Comparison of ENCODE assay signal across 14 mouse cellular contexts in genomic region chr6:77109095-77109945, GRCm38 (mm10).
DNase-seq lines count a peak whose midpoint lies in the region; ATAC-seq lines count a peak whose summit lies in the region.
"Had no signal": no experiment of that assay in that cellular context is flagged by ENCODE, and none has a peak within 500 bp of the region (broad histone marks: within the 10 kb centered on the region; RNA-seq: fewer than 3 reads in every experiment).

No protein-coding gene starts in this region.

- H3K9ac ChIP-seq in hindbrain, embryonic 12.5 days = no peak overlapping the region; the same call in 1 of the 2 replicates
- no peak overlapping the region for H3K9ac ChIP-seq in hindbrain, embryonic 11.5 days (ENCODE audit: low read depth, low read length)
- no peak overlapping the region; the same call in 1 of the 2 replicates for H3K9ac ChIP-seq in neural tube, embryonic 13.5 days
- H3K9ac ChIP-seq in midbrain, embryonic 11.5 days (ENCODE audit: low read length) = no peak overlapping the region
- H3K9ac ChIP-seq: heart, embryonic 15.5 days; liver, embryonic 13.5 days; neural tube, embryonic 12.5 days had no signal

- H3K4me2 ChIP-seq in hindbrain, embryonic 12.5 days (replicated peaks) = no peak overlapping the region
- no peak overlapping the region for H3K4me2 ChIP-seq in hindbrain, embryonic 11.5 days (replicated peaks; ENCODE audit: low read depth, low read length)
- H3K4me2 ChIP-seq in neural tube, embryonic 13.5 days = no peak overlapping the region
- no peak overlapping the region for H3K4me2 ChIP-seq in midbrain, embryonic 11.5 days
- H3K4me2 ChIP-seq: heart, embryonic 15.5 days; liver, embryonic 13.5 days; neural tube, embryonic 12.5 days had no signal

- ATAC-seq in hindbrain, embryonic 12.5 days (ENCODE audit: low FRiP score) = no peak
- no peak for ATAC-seq in hindbrain, embryonic 11.5 days (ENCODE audit: low FRiP score)
- no peak for ATAC-seq in neural tube, embryonic 13.5 days (ENCODE audit: low read depth)
- no peak for ATAC-seq in midbrain, embryonic 11.5 days (ENCODE audit: low FRiP score)
- no peak for ATAC-seq in megakaryocyte, adult 5-6 weeks (ENCODE audit: poor library complexity, severe bottlenecking)
- ATAC-seq: lung, postnatal 0 days had no signal

- H3K4me1 ChIP-seq in hindbrain, embryonic 12.5 days = peaks cover 15% of the 10 kb centered on the region
- 0 out of 2 replicates have a peak, but pooled peaks cover 4% of the 10 kb centered on the region for H3K4me1 ChIP-seq in hindbrain, embryonic 11.5 days (replicated peaks; ENCODE audit: control insufficient read depth, insufficient read depth, low read length)
- H3K4me1 ChIP-seq in neural tube, embryonic 13.5 days (replicated peaks) = peaks cover 20% of the 10 kb centered on the region
- no peaks in the 10 kb centered on the region for H3K4me1 ChIP-seq in midbrain, embryonic 11.5 days (ENCODE audit: control insufficient read depth, insufficient read depth, low read length)
- H3K4me1 ChIP-seq: heart, embryonic 15.5 days; liver, embryonic 13.5 days had no signal

- peak overlapping the region; percentile 40; the same call in 1 of the 2 replicates for H3K27ac ChIP-seq in hindbrain, embryonic 12.5 days
- no peak overlapping the region for H3K27ac ChIP-seq in hindbrain, embryonic 11.5 days (ENCODE audit: low read depth, low read length)
- H3K27ac ChIP-seq in neural tube, embryonic 13.5 days (replicated peaks) = peak overlapping the region; percentile 38; the same call in 1 of the 2 replicates
- no peak overlapping the region for H3K27ac ChIP-seq in midbrain, embryonic 11.5 days (ENCODE audit: low read depth, low read length)
- H3K27ac ChIP-seq: heart, embryonic 15.5 days; kidney, postnatal 0 days; liver, embryonic 13.5 days; neural tube, embryonic 12.5 days had no signal

- no peaks in the 10 kb centered on the region for H3K27me3 ChIP-seq in hindbrain, embryonic 12.5 days
- no peaks in the 10 kb centered on the region for H3K27me3 ChIP-seq in hindbrain, embryonic 11.5 days (ENCODE audit: control insufficient read depth, insufficient read depth, low read length)
- H3K27me3 ChIP-seq in neural tube, embryonic 13.5 days = no peaks in the 10 kb centered on the region
- no peaks in the 10 kb centered on the region for H3K27me3 ChIP-seq in midbrain, embryonic 11.5 days (ENCODE audit: control insufficient read depth, insufficient read depth, low read length)
- H3K27me3 ChIP-seq: heart, embryonic 15.5 days; liver, embryonic 13.5 days; neural tube, embryonic 12.5 days had no signal

- no peak for DNase-seq in hindbrain, embryonic 11.5 days (ENCODE audit: low spot score)
- DNase-seq in neural tube, embryonic 10.5 days (ENCODE audit: extremely low spot score, low spot score) = no peak
- DNase-seq in midbrain, embryonic 11.5 days (ENCODE audit: low spot score, missing footprints) = peak; percentile 70
- peak; percentile 3 to 39 for DNase-seq in right cerebral cortex, postnatal 36 days (ENCODE audit: low spot score in 2 of 2)
- DNase-seq: adrenal gland, postnatal 14 days; liver, embryonic 13.5 days; thymus, adult 2 months had no signal

- H3K4me3 ChIP-seq in hindbrain, embryonic 12.5 days = no peak overlapping the region
- H3K4me3 ChIP-seq in hindbrain, embryonic 11.5 days (ENCODE audit: low read depth, low read length) = no peak overlapping the region
- H3K4me3 ChIP-seq in neural tube, embryonic 13.5 days = no peak overlapping the region
- no peak overlapping the region for H3K4me3 ChIP-seq in midbrain, embryonic 11.5 days (ENCODE audit: low read depth, low read length)
- H3K4me3 ChIP-seq: heart, embryonic 15.5 days; liver, embryonic 13.5 days; neural tube, embryonic 12.5 days had no signal

- no peaks in the 10 kb centered on the region for H3K36me3 ChIP-seq in hindbrain, embryonic 12.5 days
- no peaks in the 10 kb centered on the region for H3K36me3 ChIP-seq in hindbrain, embryonic 11.5 days (ENCODE audit: control insufficient read depth, insufficient read depth, low read length)
- H3K36me3 ChIP-seq in neural tube, embryonic 13.5 days = no peaks in the 10 kb centered on the region
- no peaks in the 10 kb centered on the region for H3K36me3 ChIP-seq in midbrain, embryonic 11.5 days (ENCODE audit: control insufficient read depth, insufficient read depth, low read length)
- H3K36me3 ChIP-seq: heart, embryonic 15.5 days; liver, embryonic 13.5 days; neural tube, embryonic 12.5 days had no signal

- no peaks in the 10 kb centered on the region for H3K9me3 ChIP-seq in hindbrain, embryonic 12.5 days (replicated peaks)
- no peaks in the 10 kb centered on the region for H3K9me3 ChIP-seq in hindbrain, embryonic 11.5 days (ENCODE audit: control insufficient read depth, low read length)
- H3K9me3 ChIP-seq in neural tube, embryonic 13.5 days = no peaks in the 10 kb centered on the region
- H3K9me3 ChIP-seq in midbrain, embryonic 11.5 days (ENCODE audit: control insufficient read depth, low read length) = no peaks in the 10 kb centered on the region
- H3K9me3 ChIP-seq: heart, embryonic 15.5 days; liver, embryonic 13.5 days; neural tube, embryonic 12.5 days had no signal

- 81% methylated on average over 10 of the region's 10 CpGs for WGBS in hindbrain, embryonic 12.5 days
- 75% methylated on average over 10 of the region's 10 CpGs for WGBS in hindbrain, embryonic 11.5 days
- 82% methylated on average over 10 of the region's 10 CpGs for WGBS in neural tube, embryonic 13.5 days
- WGBS in midbrain, embryonic 11.5 days = 85% methylated on average over 10 of the region's 10 CpGs

Comparison
In these comparisons a context has a peak if more than half of its experiments do, and no peak if none do; other contexts are left out.
1. H3K27ac ChIP-seq: peak in hindbrain, embryonic 12.5 days (single experiment) and neural tube, embryonic 13.5 days (single experiment); none in hindbrain, embryonic 11.5 days (single experiment) and midbrain, embryonic 11.5 days (single experiment).
2. DNase-seq: peak in midbrain, embryonic 11.5 days (single experiment) and right cerebral cortex, postnatal 36 days (2 of 2); none in hindbrain, embryonic 11.5 days (single experiment) and neural tube, embryonic 10.5 days (single experiment).